ENCODE assay signal across 8 mouse cellular contexts in genomic region chr7:90029548-90030485, GRCm38 (mm10). TPM values are rescaled to one million over a fixed set of nuclear protein-coding genes. Genes with fewer than 3 reads are reported as not detected.
DNase-seq lines count a peak whose midpoint lies in the region; ATAC-seq lines count a peak whose summit lies in the region.

No protein-coding gene starts in this region.

- peaks cover 26% of the 10 kb centered on the region for H3K4me1 ChIP-seq in embryonic facial prominence, embryonic 10.5 days
- H3K4me1 ChIP-seq in stomach, embryonic 16.5 days (ENCODE audit: control insufficient read depth, insufficient read depth, low read length) = peaks cover 30% of the 10 kb centered on the region

- H3K27me3 ChIP-seq in embryonic facial prominence, embryonic 10.5 days (replicated peaks; ENCODE audit: low read depth, poor library complexity, severe bottlenecking) = no peaks in the 10 kb centered on the region
- H3K27me3 ChIP-seq in stomach, embryonic 16.5 days (ENCODE audit: control insufficient read depth, insufficient read depth, low read length) = no peaks in the 10 kb centered on the region

- H3K4me3 ChIP-seq in embryonic facial prominence, embryonic 10.5 days = peak overlapping the region; percentile 21; the same call in 1 of the 2 replicates
- 0 out of 2 replicates have a peak overlapping the region, but pooled peaks have one; percentile 2 for H3K4me3 ChIP-seq in stomach, embryonic 16.5 days (replicated peaks; ENCODE audit: low read length)

- H3K27ac ChIP-seq in embryonic facial prominence, embryonic 10.5 days (replicated peaks) = peak overlapping the region; percentile 72
- peak overlapping the region; percentile 85 for H3K27ac ChIP-seq in stomach, embryonic 16.5 days (ENCODE audit: low read length)

- H3K36me3 ChIP-seq in embryonic facial prominence, embryonic 10.5 days (replicated peaks) = no peaks in the 10 kb centered on the region
- H3K36me3 ChIP-seq in stomach, embryonic 16.5 days (ENCODE audit: control insufficient read depth, insufficient read depth, low read length) = no peaks in the 10 kb centered on the region

- peak overlapping the region; percentile 28 for H3K4me2 ChIP-seq in stomach, embryonic 16.5 days (ENCODE audit: low read depth, low read length)

- H3K9me3 ChIP-seq in embryonic facial prominence, embryonic 10.5 days = no peaks in the 10 kb centered on the region
- no peaks in the 10 kb centered on the region for H3K9me3 ChIP-seq in stomach, embryonic 16.5 days (replicated peaks; ENCODE audit: control insufficient read depth, low read length)

- WGBS in embryonic facial prominence, embryonic 10.5 days = 51% methylated on average over 20 of the region's 20 CpGs
- WGBS in stomach, embryonic 16.5 days = 27% methylated on average over 20 of the region's 20 CpGs

- peak overlapping the region; percentile 58 for H3K9ac ChIP-seq in stomach, embryonic 16.5 days (ENCODE audit: low read length)

- ATAC-seq in stomach, embryonic 16.5 days (ENCODE audit: insufficient read depth, low FRiP score) = peak; percentile 39; the same call in 1 of the 2 replicates

- DNase-seq in adrenal gland, postnatal 10 days = peak; percentile 27
- DNase-seq in adrenal gland, postnatal 36 days = no peak
- DNase-seq in embryonic facial prominence, embryonic 10.5 days (ENCODE audit: low spot score) = peak; percentile 29
- peak; percentile 89 for DNase-seq in heart, adult 8-10 months (ENCODE audit: low spot score)
- DNase-seq in kidney, adult 9 months = peak; percentile 45
- DNase-seq in lung, postnatal 10 days = peak; percentile 81
- no peak for DNase-seq in thymus, postnatal 10 days (ENCODE audit: low spot score in 2 of 2)

RNA-seq across cellular contexts. Expression of gene Eed, which starts 49.0 kb away (rescaled TPM):
- total RNA-seq in adrenal gland, postnatal 10 days (2021) = 10 to 100 TPM; 46.0 to 52.6 TPM
- 10 to 100 TPM; 41.0 to 56.5 TPM for total RNA-seq in adrenal gland, postnatal 36 days (2021)
- polyA plus RNA-seq in embryonic facial prominence, embryonic 10.5 days (2016; fragmentation: Nextera tagmentation; extraction: Ambion mirVana) = 89.6 and 89.7 TPM in 2 replicates
- 10 to 100 TPM; 20.6 to 29.7 (median 25.5) TPM for total RNA-seq in heart, adult 8-10 months (2022)
- 51.0 and 54.8 TPM in 2 replicates for polyA plus RNA-seq in stomach, embryonic 16.5 days (2015; fragmentation: Nextera tagmentation; extraction: Ambion mirVana)

Comparison
In these comparisons a context has a peak if more than half of its experiments do, and no peak if none do; other contexts are left out.
1. DNase-seq: peak in adrenal gland, postnatal 10 days (single experiment), embryonic facial prominence, embryonic 10.5 days (single experiment), heart, adult 8-10 months (single experiment), kidney, adult 9 months (single experiment) and lung, postnatal 10 days (single experiment); none in adrenal gland, postnatal 36 days (0 of 2) and thymus, postnatal 10 days (0 of 2).